Mouse (Mus musculus): ENCODE results near the gene Slc12a8. TPM values are rescaled to one million over a fixed set of nuclear protein-coding genes. Genes with fewer than 3 reads are reported as not detected.

Slc12a8 gene
- total RNA-seq, 2 experiments from 2014 or later: 1.1 to 1.9 TPM

DNA sequence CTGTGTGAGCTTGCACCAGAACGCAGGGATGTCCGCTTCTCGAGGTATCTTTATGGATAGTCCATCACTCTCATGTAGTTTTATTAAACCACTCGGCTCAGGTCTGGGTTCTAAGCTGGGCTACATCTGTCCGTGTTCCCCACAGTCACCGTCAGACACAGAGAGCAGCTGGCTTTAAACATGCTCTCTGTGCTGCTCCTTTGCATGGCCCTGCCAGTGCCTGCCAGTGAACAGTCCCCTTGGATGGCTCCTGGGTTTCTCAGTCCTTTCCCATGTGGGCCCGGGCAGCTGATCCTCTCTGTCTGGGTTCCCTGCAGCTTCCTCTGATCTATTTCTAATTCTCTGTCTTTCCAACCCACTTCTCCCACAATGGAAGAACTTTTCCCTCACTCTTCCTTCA is 93.3 kb downstream of the Slc12a8 start:
- DNase-seq (ENCODE audit: low spot score in 2 of 2): no peak

DNA sequence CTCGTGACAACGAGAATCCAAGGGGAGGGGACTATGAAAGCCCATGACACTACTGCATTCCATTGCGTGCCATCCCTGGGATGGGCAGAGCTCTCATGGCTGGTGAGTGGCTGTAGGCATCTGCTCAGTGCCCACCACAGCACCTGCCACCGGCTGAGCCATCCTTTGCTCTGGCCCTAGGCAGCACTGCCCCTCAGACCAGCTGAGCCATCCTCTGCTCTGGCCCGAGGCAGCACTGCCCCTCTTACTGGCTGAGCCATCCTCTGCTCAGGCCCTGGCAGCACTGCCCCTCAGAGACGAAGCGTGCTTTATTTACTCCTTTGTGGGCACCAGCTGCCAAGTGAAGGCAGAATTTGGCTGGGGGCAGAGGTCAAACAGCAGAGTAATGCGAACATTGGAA is 94.2 kb downstream of the Slc12a8 start:
- DNase-seq (ENCODE audit: low spot score in 2 of 2): no peak

DNA sequence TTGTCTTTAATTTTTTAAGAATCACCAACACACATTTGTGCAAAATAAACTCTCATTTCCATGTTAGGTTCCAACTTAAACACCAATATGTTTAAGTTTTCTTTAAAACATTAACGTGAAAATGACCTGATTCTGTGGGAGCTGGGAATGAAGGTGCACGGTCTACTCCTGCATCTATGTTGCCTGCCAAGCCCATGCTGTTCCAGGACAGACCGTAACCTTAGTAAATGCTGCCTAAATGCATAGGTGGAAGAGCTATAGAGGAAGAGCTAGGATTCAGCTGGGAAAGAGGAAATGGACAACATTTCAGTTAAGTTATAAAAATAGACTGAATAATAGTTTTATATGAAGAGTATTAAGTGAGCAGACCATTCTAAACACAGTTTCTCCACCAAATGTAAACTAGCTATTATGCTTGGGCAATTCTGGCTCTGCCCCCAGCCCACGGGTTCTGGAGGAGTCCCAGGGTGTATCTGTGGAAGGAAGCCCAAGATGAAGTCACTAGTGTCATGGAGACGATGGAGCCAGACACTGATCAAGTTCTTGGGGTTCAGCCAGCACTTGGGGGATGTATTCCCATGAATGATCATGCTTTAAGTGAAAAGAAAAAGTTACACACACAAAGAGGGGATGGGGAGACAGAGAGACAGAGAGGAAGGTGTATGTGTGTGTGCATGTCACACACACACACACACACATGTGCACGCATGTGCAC is 95.1 kb downstream of the Slc12a8 start:
- peak in 1 of 2 experiments; percentile 34 for DNase-seq (ENCODE audit: low spot score in 2 of 2)

- DNase-seq (ENCODE audit: low spot score in 2 of 2): no peak
These were observed 98.9 kb downstream of the Slc12a8 start for GRCm38 (mm10) chr16:33615986-33616385.

DNA sequence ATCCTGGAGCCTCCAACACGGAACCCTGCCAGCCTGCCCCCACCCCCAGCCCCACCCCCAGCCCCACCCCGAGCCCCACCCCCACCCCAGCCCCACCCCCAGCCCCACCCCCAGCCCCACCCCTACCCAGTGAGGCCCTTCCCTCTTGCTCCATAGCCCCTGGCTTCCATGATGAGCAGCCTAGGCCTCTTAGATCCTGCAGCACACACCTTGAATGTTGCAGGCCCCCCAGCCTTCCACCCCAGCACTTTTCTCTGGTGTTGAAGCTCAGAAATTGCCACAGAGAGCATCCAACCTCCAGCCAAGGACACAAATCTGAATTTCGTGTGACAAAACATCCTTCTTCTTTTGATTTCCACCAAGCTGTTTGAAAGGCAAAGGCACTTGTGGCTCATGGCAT is 104.7 kb downstream of the Slc12a8 start:
- DNase-seq (ENCODE audit: low spot score in 2 of 2): no peak

- DNase-seq (ENCODE audit: low spot score in 2 of 2): no peak
These were observed 107.5 kb downstream of the Slc12a8 start for GRCm38 (mm10) chr16:33624586-33624985.

DNA sequence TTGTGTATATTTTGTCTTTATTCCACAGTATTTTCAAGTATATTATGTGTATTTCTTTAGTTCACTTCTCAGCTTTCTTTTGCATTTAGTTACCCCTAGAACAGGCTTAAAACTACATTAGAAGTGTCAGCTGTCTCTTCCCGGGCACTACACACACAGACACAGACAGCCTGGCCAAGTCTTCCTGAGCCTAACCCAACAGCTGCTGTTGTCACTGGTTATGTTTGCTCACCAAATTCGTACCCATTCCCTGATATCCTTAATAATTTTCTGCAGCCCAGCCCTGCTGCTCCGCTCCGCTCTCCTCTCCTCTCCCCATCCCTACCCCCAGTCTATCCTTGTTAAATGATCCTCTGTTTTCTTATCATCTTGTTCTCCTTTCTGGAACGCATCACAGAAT is 112.4 kb downstream of the Slc12a8 start:
- no peak for DNase-seq (ENCODE audit: low spot score in 2 of 2)

DNA sequence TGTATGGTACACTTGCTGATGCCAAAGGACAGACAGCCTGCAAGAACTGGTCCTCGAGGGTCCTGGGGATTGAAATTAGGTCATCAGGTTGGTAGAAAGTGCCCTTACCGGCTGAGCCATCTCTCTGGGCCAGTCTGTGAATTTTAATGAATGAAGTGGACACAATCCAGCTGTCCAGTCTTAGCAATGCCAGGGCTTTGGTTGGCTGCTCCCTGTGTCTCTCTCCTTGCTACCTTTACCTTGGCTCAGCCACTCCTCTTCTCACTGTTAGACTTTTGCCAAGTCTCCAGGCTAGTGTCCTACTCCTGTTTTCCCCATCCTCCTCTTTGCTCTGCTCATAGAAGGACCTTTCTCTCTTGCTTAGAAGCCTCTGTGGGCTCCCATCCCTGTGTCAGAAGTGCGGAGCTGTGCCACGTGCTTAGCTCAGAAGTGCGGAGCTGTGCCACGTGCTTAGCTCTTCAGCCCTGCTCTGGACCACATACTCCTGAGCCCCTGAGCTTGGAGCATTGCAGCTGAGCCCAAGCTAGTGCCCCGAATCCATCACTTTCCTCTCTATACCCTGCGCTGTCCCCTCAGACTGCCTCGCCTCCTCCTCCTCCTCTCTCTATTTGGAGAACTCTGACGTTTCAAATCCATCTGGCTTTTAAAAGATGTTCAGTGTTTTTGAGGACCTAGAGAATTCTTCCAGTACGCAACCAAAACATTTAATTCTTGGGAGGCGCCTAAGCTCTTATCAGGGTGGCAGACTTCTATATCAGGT is 118.9 kb downstream of the Slc12a8 start:
- DNase-seq (ENCODE audit: low spot score in 2 of 2): peak in 1 of 2 experiments; percentile 34

DNA sequence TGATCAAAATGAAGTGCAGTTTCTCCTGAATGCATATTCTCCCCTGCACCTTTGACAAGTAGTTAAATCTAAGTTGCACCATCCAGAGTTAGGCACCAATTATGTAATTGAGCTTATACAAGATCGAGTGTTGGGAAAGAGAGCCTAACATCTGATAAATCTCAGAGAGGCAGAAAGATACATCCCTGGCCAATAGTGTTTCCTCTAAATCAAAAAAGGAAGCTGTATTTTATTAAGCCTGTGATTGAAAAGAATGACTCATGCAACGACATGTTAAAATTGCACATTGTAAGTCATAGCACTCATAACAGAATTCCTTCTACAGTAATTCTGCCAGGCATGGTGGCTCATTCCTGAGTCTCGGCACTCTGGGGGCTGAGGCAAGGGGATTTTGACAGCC is 124.7 kb downstream of the Slc12a8 start:
- DNase-seq (ENCODE audit: low spot score in 2 of 2): no peak

GRCm38 (mm10) chr16:33653116-33653515 is 136.0 kb downstream of the Slc12a8 start:
- no peak for DNase-seq (ENCODE audit: low spot score in 2 of 2)

- no peak for DNase-seq (ENCODE audit: low spot score in 2 of 2)
These were observed 138.3 kb downstream of the Slc12a8 start for GRCm38 (mm10) chr16:33655443-33655842.

- no peak for DNase-seq (ENCODE audit: low spot score in 2 of 2)
These were observed 140.1 kb downstream of the Slc12a8 start for GRCm38 (mm10) chr16:33657191-33657590.

DNA sequence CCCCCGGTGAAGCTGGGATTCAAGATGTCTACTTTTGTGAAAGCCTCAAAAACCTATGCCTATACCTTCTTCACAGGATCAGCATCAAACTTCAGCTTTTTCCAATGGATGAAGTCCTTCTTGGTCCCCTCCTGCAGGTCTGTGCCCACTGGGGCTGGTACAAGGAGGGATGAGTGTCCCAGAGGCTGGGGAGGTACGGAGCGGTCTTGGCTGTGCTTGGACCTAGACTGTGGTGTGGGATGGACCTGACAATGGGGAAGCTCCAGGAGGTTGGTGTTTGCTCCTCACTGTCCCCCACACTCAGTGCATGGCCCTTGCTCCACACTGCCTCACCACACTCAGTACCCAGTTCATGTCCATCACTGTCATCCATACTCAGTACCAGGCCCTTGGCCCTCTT is 141.0 kb downstream of the Slc12a8 start:
- DNase-seq (ENCODE audit: low spot score in 2 of 2): no peak

GRCm38 (mm10) chr16:33659521-33659920 is 142.4 kb downstream of the Slc12a8 start:
- DNase-seq (ENCODE audit: low spot score in 2 of 2): no peak

- no peak for DNase-seq (ENCODE audit: low spot score in 2 of 2)
These were observed 143.0 kb downstream of the Slc12a8 start for GRCm38 (mm10) chr16:33660125-33660524.

DNA sequence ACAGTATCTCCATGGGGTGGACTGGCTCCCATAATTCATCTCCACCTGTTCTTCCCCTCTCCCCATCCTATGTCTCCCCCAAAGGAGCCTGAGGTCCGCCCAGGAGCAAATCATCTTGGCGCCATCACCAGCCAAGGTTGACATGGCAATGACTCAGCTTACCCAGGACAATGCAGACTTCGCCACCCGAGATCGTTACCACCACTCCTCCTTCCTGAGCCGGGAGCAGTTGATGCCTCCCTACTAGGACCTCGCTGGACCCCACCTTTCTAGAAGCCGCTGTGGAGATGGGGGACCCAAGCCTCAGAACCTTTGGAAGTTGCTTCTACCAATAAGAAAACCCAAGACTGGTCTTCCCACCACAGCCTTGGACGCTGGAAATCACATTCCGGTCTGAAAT is 145.7 kb downstream of the Slc12a8 start:
- DNase-seq (ENCODE audit: low spot score in 2 of 2): no peak

DNA sequence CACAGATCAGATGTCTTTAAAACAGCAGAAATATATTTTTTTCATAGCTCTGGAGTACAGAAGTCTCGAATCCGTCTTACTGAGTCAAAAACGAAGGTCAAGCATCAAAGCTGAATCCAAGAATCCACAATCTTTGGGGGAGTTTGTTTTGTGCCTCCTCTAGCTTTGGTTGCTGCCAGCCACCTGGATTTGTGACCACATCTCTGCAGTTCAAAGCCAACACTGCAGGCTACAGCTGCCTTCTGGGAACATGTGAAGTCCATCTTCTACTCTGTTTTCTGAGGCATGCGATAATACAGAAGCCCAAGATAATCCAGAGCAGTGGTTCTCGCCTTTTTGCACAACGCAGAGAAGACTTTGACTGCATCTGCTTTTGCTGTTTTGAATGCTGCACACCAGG is 149.1 kb downstream of the Slc12a8 start:
- no peak for DNase-seq (ENCODE audit: low spot score in 2 of 2)

- DNase-seq (ENCODE audit: low spot score in 2 of 2): no peak
These were observed 149.9 kb downstream of the Slc12a8 start for GRCm38 (mm10) chr16:33666985-33667538.

DNA sequence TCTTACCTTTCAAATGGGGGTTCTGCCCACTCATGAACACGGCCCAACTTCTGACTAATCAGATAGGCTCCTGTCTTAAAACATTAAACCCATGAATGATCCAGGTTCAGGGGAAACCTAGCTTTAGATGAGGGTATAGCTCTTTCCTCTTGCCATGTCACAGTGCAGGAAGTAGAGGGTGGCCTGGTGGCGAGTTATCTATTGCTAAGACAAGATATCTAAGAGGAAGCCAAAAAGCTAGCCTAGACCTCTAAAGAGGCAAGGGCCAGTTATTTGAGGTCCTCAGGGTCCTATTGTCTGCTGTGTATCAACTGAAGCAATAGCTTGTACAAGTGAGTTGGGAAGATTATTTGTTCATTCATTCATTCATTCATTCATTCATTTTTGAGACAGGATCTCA is 151.3 kb downstream of the Slc12a8 start:
- DNase-seq (ENCODE audit: low spot score in 2 of 2): no peak

- DNase-seq (ENCODE audit: low spot score in 2 of 2): no peak
These were observed 151.9 kb downstream of the Slc12a8 start for GRCm38 (mm10) chr16:33669072-33669471.

GRCm38 (mm10) chr16:33670340-33670739 is 153.2 kb downstream of the Slc12a8 start:
- DNase-seq (ENCODE audit: low spot score in 2 of 2): no peak

- DNase-seq (ENCODE audit: low spot score in 2 of 2): no peak
These were observed 153.8 kb downstream of the Slc12a8 start for GRCm38 (mm10) chr16:33670933-33671332.
